Mouse (Mus musculus): ENCODE data around the gene Junb. TPM values are rescaled to one million over a fixed set of nuclear protein-coding genes. Genes with fewer than 3 reads are reported as not detected.

The Junb gene
- polyA plus RNA-seq, 1 experiment from 2014 or later, result 18.4 TPM

DNA sequence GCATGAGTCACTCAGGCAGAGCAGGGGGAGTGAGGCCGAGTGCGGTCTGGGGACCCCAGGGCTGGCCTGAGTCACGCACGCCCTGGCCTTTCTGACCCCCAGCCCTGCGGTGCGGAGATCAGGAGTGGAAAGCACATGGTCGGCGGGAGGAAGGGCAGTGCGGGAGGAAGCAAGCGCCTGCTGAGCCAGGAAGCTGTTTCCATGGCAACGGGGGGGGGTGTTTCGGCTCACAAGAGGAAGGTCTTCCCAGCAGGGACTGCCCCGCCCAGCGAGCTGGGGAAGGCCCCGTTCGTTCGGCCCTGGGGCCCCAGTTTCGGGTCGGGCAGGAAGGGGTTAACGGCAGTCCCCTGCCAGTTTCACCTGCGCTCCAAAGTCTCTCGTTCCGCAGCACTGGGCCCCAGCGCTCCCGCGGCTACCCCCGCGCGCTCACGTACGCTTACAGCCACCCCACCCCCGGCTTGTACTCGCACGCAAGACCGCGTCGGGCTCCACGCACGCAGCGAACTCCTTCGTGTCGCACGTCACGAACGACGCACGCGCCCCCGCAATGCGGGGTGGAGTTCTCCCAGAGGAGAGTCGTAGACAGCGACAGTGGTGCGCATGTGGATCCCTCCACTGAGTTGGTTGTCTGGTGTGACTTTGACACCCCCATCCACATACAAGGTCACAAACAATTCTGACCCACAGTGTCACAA, 7.3 kb upstream of the Junb start:
- peak; percentile 20 for ATAC-seq (ENCODE audit: low read depth)

DNA sequence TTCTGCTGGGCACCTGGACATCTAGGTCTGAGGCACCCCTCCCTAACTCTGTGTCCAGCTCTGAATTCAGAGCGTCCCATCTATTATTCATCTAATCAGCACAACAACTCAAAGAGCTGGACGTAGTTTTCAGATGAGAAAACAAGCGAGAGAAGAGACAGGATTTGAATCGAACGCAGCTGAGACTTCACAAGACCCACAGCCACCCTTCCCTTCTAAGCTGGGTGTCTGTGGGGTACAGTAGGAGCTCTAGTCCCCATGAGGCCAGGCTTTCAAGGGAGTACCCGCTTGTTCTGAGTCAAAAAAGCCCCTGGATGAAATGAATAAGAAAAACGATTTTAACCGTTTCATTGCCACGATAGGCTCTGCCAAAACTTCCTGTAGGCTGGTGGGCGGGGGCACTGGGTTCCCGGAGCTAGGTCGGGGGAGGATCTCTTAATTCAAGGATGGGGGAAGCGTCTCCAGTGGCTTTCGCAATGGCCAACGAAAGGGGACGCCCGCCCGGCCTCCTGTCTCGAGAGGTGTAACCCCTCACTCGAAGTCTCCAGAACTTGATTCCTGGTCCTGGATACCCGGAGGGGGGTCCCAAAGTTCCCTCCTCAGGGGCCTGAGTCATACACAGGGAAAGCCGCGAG, 6.6 kb upstream of the Junb start:
- Histone ChIP-seq H3K9ac (ENCODE audit: low read depth, low read length) (peak overlapping the region; percentile 69), H3K4me2 (ENCODE audit: low read depth, low read length) (peak overlapping the region; percentile 98), H3K4me1 (ENCODE audit: control insufficient read depth, insufficient read depth, low read length) (peaks cover 31% of the 10 kb centered on the region), H3K4me3 (ENCODE audit: low read depth, low read length) (peak overlapping the region; percentile 55), H3K27ac (replicated peaks; ENCODE audit: low read depth, low read length) (peak overlapping the region; percentile 69), H3K27me3 (replicated peaks; ENCODE audit: control insufficient read depth, insufficient read depth, low read length) (no peaks in the 10 kb centered on the region; the same call in 1 of the 2 replicates), H3K36me3 (ENCODE audit: control insufficient read depth, insufficient read depth, low read length) (no peaks in the 10 kb centered on the region), H3K9me3 (ENCODE audit: control insufficient read depth, low read length) (no peaks in the 10 kb centered on the region)
- ATAC-seq (ENCODE audit: low read depth), result no peak
- 2% methylated on average over 23 of the region's 23 CpGs for WGBS
- no peak for DNase-seq (ENCODE audit: low spot score)

More for the DNA sequence above, 7.3 kb upstream of the Junb start:
- Histone ChIP-seq H3K9ac (ENCODE audit: low read depth, low read length) (peak overlapping the region; percentile 69), H3K4me1 (ENCODE audit: control insufficient read depth, insufficient read depth, low read length) (peaks cover 28% of the 10 kb centered on the region), H3K27me3 (replicated peaks; ENCODE audit: control insufficient read depth, insufficient read depth, low read length) (no peaks in the 10 kb centered on the region; the same call in 1 of the 2 replicates), H3K4me2 (ENCODE audit: low read depth, low read length) (peak overlapping the region; percentile 98), H3K4me3 (ENCODE audit: low read depth, low read length) (peak overlapping the region; percentile 55), H3K36me3 (ENCODE audit: control insufficient read depth, insufficient read depth, low read length) (no peaks in the 10 kb centered on the region), H3K27ac (replicated peaks; ENCODE audit: low read depth, low read length) (peak overlapping the region; percentile 69), H3K9me3 (ENCODE audit: control insufficient read depth, low read length) (no peaks in the 10 kb centered on the region)
- WGBS, result under 1% methylated on average over 37 of the region's 53 CpGs
- DNase-seq (ENCODE audit: low spot score), result peak; percentile 94

DNA sequence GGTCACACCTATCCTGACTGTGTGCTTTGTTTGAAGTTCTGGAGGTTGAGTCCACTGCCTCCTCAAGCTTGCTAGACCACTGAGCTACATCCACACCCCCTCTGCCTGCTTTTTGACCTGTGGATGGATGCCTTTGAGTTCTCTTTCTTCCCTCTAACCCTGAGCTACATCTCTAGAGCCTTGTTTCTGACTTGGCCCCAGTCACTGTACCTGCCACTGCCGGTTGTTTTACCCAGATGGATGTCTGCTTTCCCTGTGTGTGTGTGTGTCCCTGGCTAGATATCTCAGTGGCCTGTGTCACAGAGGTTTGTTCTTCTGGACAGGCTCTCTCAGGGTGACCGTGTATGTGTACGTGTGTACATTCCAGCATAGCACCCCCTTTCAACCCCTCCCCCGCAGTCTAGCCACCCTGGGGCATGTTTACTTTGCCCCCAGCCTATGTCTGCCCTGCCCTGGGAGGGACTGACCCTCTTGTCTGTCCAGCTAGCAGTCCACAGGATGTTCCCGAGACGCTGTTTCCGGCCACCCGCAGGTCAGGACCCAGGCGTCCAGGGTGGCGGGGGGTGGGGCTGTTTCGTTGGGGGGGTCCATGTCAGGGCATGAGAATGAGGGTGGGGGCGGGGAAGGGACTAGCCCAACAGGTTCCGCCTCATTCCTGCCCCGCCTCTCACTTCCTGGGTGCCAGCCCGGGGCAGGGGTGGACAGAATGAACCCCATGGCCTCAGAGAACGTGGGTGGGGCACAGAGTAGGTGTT, 6.0 kb upstream of the Junb start:
- Histone ChIP-seq H3K27me3 (replicated peaks; ENCODE audit: control insufficient read depth, insufficient read depth, low read length) (no peaks in the 10 kb centered on the region; the same call in 1 of the 2 replicates), H3K4me1 (ENCODE audit: control insufficient read depth, insufficient read depth, low read length) (peaks cover 37% of the 10 kb centered on the region), H3K4me2 (ENCODE audit: low read depth, low read length) (peak overlapping the region; percentile 98), H3K4me3 (ENCODE audit: low read depth, low read length) (peak overlapping the region; percentile 55; the same call in 1 of the 2 replicates), H3K36me3 (ENCODE audit: control insufficient read depth, insufficient read depth, low read length) (no peaks in the 10 kb centered on the region), H3K9ac (ENCODE audit: low read depth, low read length) (peak overlapping the region; percentile 45; the same call in 1 of the 2 replicates), H3K27ac (replicated peaks; ENCODE audit: low read depth, low read length) (peak overlapping the region; percentile 69), H3K9me3 (ENCODE audit: control insufficient read depth, low read length) (no peaks in the 10 kb centered on the region)
- 5% methylated on average over 15 of the region's 16 CpGs for WGBS
- DNase-seq (ENCODE audit: low spot score) (no peak), ATAC-seq (ENCODE audit: low read depth) (no peak)

DNA sequence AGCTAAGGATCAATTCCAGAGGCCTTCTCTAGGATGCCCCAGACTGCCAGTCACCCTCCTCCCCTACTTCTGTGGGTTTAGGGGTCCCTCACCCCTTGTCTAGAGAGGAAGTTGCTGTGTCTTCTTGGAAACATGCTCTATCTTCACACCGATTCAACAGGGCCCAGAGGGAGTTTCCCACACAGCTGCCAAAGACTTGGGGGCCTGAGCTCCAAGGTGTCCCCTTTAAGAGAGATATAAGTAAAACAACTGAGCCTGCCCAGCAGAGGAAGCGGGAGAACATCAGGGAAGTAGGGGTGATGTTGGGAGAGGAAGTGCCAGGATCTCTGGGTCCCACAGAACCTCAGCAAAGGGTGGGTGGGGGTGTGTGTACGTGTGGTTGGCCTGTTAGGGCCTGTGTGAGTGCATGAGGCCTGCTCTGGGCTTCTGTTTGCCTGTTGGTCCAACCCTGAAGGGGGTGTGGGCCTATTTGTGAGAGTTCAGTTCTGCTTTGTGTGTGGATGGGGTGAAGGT, 4.0 kb upstream of the Junb start:
- 52% methylated on average over 3 of the region's 3 CpGs for WGBS
- Histone ChIP-seq H3K4me2 (ENCODE audit: low read depth, low read length) (no peak overlapping the region), H3K9ac (ENCODE audit: low read depth, low read length) (0 out of 2 replicates have a peak overlapping the region, but pooled peaks have one; percentile 5), H3K36me3 (ENCODE audit: control insufficient read depth, insufficient read depth, low read length) (no peaks in the 10 kb centered on the region), H3K4me3 (ENCODE audit: low read depth, low read length) (no peak overlapping the region), H3K27me3 (replicated peaks; ENCODE audit: control insufficient read depth, insufficient read depth, low read length) (peaks cover 9% of the 10 kb centered on the region), H3K27ac (replicated peaks; ENCODE audit: low read depth, low read length) (peak overlapping the region; percentile 58), H3K9me3 (ENCODE audit: control insufficient read depth, low read length) (no peaks in the 10 kb centered on the region), H3K4me1 (ENCODE audit: control insufficient read depth, insufficient read depth, low read length) (peaks cover 43% of the 10 kb centered on the region)
- ATAC-seq (ENCODE audit: low read depth) (no peak), DNase-seq (ENCODE audit: low spot score) (no peak)

DNA sequence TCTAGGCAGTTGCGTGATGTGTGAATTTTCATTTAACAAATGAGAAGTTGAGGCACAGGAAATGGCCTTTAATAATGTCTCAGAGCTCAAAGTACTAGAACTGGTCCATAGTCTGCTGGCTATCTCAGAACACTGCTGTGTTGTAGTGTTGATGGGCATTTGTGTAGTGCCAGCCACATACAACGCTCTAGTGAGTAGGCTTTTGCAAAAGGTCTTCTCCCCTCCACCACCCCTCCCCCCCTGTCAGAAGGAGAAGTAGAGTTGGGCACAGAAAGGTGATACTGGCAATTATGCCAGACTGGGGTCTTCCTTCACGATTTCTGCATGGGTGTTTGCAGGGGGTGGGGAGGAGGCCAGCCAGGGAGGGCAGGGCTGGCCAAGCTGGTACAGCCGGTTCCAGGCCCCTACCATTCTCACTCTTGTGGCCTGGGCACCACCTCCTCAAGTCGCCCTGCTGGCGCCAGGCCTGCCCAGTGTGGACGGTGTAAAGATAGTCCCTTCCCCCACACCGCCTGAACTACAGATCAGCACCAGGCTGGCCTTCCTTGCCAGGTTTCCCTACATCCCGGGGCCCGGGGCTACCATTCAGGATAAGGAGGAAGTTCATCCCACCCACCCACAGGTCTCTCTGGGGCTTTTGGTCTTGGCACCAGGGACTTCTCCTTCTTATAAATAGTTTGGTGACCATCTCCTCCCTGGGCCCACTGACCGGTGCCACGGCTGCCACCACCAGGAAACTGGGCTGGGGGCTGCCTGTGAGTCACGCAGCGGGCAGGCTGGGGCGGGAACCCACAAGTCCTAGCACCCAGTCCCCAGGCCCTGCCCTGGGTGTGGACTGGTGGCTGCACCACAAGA, 3.4 kb upstream of the Junb start:
- Histone ChIP-seq H3K4me1 (ENCODE audit: control insufficient read depth, insufficient read depth, low read length) (peaks cover 47% of the 10 kb centered on the region), H3K36me3 (ENCODE audit: control insufficient read depth, insufficient read depth, low read length) (no peaks in the 10 kb centered on the region), H3K9me3 (ENCODE audit: control insufficient read depth, low read length) (no peaks in the 10 kb centered on the region), H3K4me2 (ENCODE audit: low read depth, low read length) (no peak overlapping the region; the same call in 1 of the 2 replicates), H3K4me3 (ENCODE audit: low read depth, low read length) (no peak overlapping the region), H3K27ac (replicated peaks; ENCODE audit: low read depth, low read length) (peak overlapping the region; percentile 61), H3K9ac (ENCODE audit: low read depth, low read length) (0 out of 2 replicates have a peak overlapping the region, but pooled peaks have one; percentile 5), H3K27me3 (replicated peaks; ENCODE audit: control insufficient read depth, insufficient read depth, low read length) (peaks cover 15% of the 10 kb centered on the region)
- WGBS, result 66% methylated on average over 15 of the region's 15 CpGs
- ATAC-seq (ENCODE audit: low read depth) (peak; percentile 24; the same call in 1 of the 2 replicates), DNase-seq (ENCODE audit: low spot score) (no peak)

DNA sequence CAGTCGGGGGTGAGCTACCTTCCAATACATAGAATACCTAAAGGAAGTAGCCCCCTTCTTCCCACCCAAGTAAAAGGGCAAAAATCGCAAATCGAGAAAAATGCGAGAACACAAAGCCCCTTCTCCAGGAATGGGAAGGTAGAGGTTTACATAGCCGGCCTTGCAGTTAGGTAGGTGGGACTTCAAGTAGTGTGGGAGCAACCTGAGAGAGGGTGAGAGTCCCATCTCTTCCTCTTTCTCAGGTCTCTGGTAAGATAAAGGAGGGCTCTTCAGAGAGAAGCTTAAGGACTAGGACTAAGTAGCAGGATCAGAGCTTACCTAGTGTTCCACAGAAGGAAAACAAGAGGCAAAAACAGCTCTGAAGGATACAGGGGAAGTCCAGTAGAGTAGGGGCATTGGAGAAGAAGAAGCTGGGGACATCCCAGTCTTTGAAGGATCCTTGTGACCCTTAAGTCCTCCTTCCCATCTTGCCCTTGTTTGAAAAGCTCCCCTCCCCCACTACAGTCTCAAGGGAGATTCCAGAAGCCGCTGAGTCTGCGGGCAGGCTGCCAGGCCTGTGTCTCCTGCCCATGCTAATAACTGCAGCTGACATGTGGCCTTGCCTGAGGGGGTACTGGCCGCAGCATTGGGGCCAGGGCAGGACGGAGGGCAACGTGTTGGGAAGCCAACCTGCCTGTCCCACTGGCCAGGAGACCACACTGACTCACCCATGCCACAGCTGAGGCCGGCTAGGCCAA, 2.3 kb upstream of the Junb start:
- Histone ChIP-seq H3K27me3 (replicated peaks; ENCODE audit: control insufficient read depth, insufficient read depth, low read length) (peaks cover 16% of the 10 kb centered on the region), H3K36me3 (ENCODE audit: control insufficient read depth, insufficient read depth, low read length) (no peaks in the 10 kb centered on the region), H3K9ac (ENCODE audit: low read depth, low read length) (no peak overlapping the region), H3K4me1 (ENCODE audit: control insufficient read depth, insufficient read depth, low read length) (peaks cover 54% of the 10 kb centered on the region), H3K4me3 (ENCODE audit: low read depth, low read length) (peak overlapping the region; percentile 34), H3K27ac (replicated peaks; ENCODE audit: low read depth, low read length) (peak overlapping the region; percentile 61), H3K4me2 (ENCODE audit: low read depth, low read length) (peak overlapping the region; percentile 97), H3K9me3 (ENCODE audit: control insufficient read depth, low read length) (no peaks in the 10 kb centered on the region)
- ATAC-seq (ENCODE audit: low read depth) (no peak), DNase-seq (ENCODE audit: low spot score) (peak; percentile 78)
- WGBS, result 28% methylated on average over 11 of the region's 11 CpGs

DNA sequence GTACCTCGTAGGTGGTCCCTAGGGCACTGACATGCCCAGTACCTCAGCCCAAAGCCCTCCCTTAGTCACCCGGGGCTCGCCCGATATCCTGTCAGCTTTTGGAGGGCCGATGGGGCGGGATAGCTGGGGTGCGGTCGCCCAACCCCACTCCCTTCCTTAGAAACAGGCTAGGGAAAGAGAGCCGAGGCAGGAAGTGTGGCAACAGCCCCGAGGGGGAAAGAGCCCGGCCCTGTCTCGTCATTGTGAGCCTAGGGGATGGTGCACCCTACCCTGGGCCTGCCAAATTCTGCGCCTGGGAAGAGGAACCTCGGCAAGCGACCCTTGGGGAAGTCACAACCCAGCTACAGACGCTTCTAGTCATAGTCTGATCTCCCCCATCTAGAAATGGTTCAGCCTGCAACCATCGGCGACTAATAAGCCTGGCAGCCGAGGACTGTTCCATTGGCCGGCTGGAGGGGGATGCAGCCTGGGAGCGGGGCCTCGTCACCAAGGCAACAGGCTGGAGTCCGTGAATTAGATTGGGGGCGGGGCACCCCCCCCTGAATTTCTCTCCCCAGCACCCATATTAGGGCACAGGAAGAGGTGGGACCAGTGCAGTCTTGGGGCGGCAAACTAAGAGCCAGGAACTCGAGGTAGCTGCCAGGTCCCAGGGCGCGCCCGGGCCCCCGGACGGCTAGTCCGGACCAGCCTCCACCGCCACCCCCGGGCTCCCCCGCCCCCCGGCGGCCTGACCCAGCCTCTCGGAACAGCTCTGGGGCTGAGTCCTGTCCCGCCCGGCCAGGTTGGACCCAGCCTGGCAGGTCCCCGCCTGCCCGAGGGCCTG, 1.3 kb upstream of the Junb start:
- WGBS, result 2% methylated on average over 25 of the region's 42 CpGs
- peak overlapping the region; percentile 53 for H3K9ac ChIP-seq (ENCODE audit: low read depth, low read length)
- peak overlapping the region; percentile 61 for H3K27ac ChIP-seq (replicated peaks; ENCODE audit: low read depth, low read length)
- H3K4me2 ChIP-seq (ENCODE audit: low read depth, low read length), result peak overlapping the region; percentile 97
- no peaks in the 10 kb centered on the region for H3K9me3 ChIP-seq (ENCODE audit: control insufficient read depth, low read length)
- peaks cover 16% of the 10 kb centered on the region for H3K27me3 ChIP-seq (replicated peaks; ENCODE audit: control insufficient read depth, insufficient read depth, low read length)
- DNase-seq (ENCODE audit: low spot score) (peak; percentile 94), ATAC-seq (ENCODE audit: low read depth) (peak; percentile 39)
- H3K36me3 ChIP-seq (ENCODE audit: control insufficient read depth, insufficient read depth, low read length), result peaks cover 5% of the 10 kb centered on the region; the same call in 1 of the 2 replicates
- peak overlapping the region; percentile 34 for H3K4me3 ChIP-seq (ENCODE audit: low read depth, low read length)
- H3K4me1 ChIP-seq (ENCODE audit: control insufficient read depth, insufficient read depth, low read length), result peaks cover 45% of the 10 kb centered on the region

Measured in embryonic facial prominence, embryonic 14.5 days (tissue).